Mouse (Mus musculus) cerebellum, postnatal 10 days (tissue): ENCODE data around the gene Olfr1462.

Source experiments
- DNase-seq, 2 experiments: peaks; one replicate each; pipeline ENCODE4 v3.0.0; 2021; ENCODE audit warnings: mixed read lengths in 2 of 2

Gene Olfr1462

DNA sequence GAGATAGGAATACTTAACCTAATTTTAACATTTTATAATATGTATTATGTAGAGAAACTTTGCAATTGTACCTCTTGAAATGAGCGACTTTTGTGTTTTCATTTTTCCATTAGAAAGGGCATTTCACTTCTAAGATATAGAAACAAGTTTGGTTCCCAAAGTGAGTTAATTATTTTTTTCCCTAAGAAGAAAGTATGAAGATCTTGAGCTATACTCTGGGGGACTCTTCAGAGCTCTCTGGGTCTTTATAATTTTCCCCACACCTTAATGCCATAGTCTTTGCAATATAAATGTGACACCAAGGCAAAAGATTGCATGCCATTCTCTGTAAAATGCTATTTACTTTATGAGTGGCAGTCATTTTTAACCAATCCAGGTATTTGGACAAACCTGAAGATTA is at the start of gene Olfr1462:
Olfr1462 (plus strand) TSS at position 301 of the 400 bp plus-strand sequence.
- no peak for DNase-seq

DNA sequence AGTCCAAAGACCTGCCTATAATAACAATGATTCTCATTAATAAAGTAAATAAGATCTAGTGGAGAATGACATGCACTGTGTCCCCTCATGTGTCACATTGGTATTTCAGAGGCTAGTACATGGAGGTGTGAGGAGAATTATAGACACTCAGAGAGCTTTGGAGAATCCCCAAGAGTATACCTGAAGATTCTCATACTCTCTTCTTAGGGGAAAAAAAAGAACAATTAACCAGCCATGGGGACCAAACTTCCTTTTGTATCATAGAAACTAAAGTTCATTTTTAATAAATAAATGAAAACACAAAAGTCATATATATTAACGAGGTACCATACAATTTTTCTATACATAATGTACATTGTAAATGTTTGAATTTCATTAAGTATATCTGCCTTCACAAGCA is 36.1 kb upstream of the Olfr1462 start, which contains the start of gene Olfr1459:
Olfr1459 (minus strand) TSS at position 101 of the 400 bp plus-strand sequence.
- DNase-seq = no peak

DNA sequence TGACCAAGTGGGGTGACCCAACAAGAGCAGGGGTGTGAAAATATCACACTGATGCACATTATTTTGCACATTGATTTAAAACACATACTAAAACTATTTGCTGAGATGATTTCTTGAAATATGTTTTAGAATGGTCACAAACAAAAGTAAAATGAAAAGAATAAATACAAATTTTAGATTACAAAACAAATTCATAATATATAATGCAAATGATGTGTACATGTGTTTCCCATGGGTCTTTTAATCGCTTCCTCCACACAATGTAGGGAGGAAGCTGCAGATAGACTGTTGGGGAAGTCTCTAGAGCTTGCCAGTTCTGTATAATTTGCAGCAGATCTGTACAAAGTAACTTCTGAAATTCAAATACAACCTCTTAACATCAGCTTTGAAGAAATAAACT is 22.8 kb upstream of the Olfr1462 start, which contains the start of gene Olfr1461:
Olfr1461 (plus strand) TSS at position 301 of the 400 bp plus-strand sequence.
- DNase-seq = no peak

GRCm38 (mm10) chr19:13221666-13222065 is 36.1 kb downstream of the Olfr1462 start:
- no peak for DNase-seq

- DNase-seq = no peak
These were observed 45.5 kb downstream of the Olfr1462 start, which contains the start of gene Olfr1463 for GRCm38 (mm10) chr19:13231028-13231427. TSS of gene Olfr1463 (plus strand) at chr19:13231328.
